Mouse (Mus musculus) neural tube, embryonic 10.5 days (tissue): Measurements from ENCODE around the gene Tsnaxip1.
"Not testable (repeated sequence)": the region's sequence is repeated elsewhere in the genome, so short reads cannot be mapped to it uniquely, and the experiment has no call there.

Experiments used
- DNase-seq: peaks from one replicate; pipeline ENCODE4 v3.0.0-alpha.2; 2017; ENCODE audit warnings: low spot score; ENCODE audit errors: extremely low spot score

Gene Tsnaxip1

GRCm38 (mm10) chr8:105813241-105813640 lies 14.3 kb upstream of the Tsnaxip1 start:
- DNase-seq = no peak

DNA sequence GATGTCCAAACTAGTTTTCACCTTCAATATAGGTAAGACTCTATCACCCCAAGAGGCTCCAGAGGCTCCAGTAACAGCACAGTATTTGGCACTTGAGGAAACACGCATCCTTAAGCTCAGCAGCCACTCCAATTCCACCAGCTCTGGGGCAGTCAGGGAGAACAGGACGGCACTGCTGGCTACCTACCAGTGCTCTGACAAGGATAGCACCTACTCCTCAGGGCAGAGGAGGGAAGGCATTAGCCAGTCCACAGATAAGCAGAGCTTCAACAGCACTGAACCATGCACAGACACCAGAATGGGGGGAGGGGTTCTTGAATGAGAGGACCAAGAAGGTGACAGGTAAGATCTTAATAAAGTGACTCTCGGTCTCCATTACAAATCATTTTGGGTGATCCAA lies 7.9 kb upstream of the Tsnaxip1 start:
- no peak for DNase-seq

DNA sequence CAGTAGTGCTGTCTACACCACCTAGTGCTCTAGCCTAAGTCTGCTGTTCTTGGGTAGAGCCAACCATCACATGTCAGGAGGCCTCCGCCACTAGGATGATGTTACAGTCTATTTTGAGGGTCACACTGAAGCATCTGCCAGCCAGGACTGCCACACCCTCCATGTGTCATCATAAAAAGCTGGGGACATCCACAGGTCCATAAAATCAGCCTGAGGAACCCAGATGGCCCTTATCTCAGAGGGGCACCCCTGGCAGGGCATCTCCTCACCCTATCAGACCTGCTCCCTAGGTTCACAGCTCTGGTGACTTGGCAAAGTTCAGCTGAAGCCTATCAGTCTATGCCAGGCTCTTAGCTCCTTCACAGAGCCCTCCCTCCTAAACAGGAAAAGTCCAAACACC lies 6.6 kb upstream of the Tsnaxip1 start:
- DNase-seq = no peak

DNA sequence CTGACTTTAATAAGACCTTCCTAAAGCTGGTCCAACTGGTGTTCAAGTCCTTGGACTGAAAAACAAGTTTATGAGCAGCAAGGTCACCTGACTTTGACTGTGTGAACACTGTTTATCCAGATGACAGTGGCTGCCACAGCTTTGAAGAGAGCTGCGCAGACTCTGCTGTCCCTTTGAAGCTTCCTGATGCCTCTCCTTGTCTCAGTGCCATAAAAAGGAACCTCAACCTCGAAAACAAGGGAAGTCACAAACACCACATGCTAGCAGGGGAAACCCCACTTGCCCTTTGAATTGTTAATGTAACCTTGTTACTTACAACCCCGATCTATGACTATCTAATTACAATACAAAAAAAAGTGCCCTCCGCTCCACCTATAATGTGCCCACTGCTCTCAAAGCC lies 2.0 kb upstream of the Tsnaxip1 start:
- DNase-seq = no peak

DNA sequence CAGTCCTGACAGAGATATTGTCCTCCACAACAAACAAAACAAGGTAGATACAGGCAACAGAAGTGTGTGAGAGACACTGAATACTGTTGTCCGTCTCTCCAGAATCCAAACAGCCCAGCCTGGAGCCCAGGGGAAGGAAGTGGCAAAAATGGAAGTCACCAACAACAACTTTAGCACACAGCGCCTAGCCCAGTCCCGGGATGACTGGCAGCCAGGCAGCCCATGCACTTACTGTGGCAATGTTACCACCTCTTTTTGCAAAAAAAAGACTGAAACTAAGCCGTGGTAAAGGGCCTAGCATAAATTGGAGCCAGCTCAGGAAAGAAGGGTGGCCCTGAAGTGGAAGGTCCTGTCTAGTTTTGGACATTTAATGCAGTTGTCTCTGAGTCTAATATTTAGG lies 1.2 kb upstream of the Tsnaxip1 start:
- DNase-seq = peak; percentile 20

DNA sequence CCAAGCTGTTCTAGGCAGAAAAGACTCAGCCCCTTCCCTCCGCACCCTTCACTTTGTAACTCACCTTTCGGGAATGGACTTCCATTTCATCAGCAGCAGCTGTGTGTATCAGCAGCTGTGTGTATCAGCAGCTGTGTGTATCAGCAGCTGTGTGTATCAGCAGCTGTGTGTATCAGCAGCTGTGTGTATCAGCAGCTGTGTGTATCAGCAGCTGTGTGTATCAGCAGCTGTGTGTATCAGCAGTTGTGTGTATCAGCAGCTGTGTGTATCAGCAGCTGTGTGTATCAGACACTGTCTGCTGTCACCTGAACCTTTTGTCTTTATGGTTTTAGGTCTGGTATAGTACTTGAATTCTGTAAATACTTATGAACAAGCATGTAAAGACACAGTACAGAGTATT lies 6.2 kb downstream of the Tsnaxip1 start:
- not testable (repeated sequence) for DNase-seq

DNA sequence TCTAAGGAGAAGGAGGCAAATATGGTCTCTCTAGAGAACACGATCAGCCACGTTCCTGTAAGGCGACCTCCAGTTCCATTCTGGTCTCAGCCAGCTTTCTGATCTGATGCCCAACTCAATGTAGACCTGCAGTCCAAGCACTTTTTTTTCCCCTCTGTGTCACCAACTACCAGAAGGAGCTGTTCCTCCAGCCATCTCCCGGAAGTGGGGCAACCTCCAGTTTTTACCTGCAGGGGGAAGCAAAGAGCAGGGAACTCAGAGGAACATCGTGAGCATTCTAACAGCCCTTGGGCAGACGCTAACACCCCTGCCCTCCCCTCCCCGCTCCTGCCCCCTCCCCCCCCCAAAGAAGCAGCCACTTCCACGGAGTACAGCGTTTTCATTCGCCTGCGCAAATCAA lies 7.8 kb downstream of the Tsnaxip1 start:
- DNase-seq = peak; percentile 54

DNA sequence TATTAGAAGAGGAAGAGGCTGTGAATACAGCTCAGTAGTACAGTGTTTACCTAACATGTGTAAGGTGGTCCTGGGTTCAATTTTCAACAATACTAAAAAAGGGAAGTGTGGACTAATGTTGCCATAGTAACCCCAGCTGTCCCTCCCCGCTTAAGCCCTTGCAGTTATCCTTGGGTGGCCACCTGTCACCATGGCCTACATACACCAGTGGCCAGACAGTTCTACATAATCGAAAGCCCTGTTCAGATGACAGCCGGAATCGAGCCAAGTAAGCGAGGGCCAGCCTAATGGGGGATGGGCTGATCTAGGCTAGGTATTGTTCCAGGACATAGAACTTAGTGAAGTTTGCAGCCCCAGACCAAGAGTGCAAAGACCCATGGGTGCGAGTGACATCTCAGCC lies 9.5 kb downstream of the Tsnaxip1 start:
- no peak for DNase-seq

- DNase-seq = no peak
Observed at GRCm38 (mm10) chr8:105839209-105839608, 11.7 kb downstream of the Tsnaxip1 start.

DNA sequence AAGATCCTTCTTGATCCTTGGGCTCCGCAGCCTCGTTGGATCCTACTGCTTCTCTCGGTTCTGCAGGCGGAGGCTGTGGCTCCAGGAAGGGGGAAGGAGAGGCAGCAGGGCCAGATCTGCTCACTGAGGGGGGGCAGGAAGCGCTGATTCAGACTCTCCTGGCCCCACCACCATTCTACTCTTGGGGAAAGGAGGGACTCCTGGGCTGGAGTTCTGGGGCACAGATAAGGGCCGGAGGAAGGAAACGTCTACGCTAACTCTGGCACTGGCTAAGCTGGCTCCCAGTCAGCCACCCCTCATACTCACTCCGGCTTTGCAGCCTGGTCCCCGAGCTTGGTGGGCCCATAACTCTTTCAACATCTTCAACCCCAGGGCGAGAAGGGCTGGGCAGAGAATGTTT lies 19.1 kb downstream of the Tsnaxip1 start:
- no peak for DNase-seq

DNA sequence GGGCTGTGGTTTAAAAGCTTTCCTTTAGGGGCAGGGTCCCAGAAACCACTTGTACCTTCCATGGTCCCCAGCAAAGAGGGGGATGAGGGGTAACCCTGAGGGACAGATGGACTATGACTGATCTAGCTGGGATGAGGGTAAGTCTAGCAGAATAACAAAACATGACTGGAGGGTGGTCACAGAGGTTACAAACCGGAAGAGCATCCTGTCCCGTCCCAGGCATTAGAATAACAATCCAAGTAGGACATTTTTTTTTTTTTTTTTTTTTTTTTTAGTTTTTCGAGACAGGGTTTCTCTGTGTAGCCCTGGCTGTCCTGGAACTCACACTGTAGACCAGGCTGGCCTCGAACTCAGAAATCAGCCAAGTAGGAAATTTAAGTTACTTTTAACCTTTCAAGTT lies 22.5 kb downstream of the Tsnaxip1 start:
- DNase-seq = no peak

GRCm38 (mm10) chr8:105850611-105851010 lies 23.1 kb downstream of the Tsnaxip1 start:
- no peak for DNase-seq

GRCm38 (mm10) chr8:105851651-105852143 lies 24.2 kb downstream of the Tsnaxip1 start:
- peak; percentile 88 for DNase-seq

- DNase-seq = peak; percentile 20
Observed at GRCm38 (mm10) chr8:105852146-105852729, 24.7 kb downstream of the Tsnaxip1 start.

- no peak for DNase-seq
Observed at GRCm38 (mm10) chr8:105853178-105853577, 25.6 kb downstream of the Tsnaxip1 start, which contains the start of gene Cenpt. Cenpt (minus strand) TSS chr8:105853278.

- no peak for DNase-seq
Observed at GRCm38 (mm10) chr8:105854303-105854702, 26.8 kb downstream of the Tsnaxip1 start.

DNA sequence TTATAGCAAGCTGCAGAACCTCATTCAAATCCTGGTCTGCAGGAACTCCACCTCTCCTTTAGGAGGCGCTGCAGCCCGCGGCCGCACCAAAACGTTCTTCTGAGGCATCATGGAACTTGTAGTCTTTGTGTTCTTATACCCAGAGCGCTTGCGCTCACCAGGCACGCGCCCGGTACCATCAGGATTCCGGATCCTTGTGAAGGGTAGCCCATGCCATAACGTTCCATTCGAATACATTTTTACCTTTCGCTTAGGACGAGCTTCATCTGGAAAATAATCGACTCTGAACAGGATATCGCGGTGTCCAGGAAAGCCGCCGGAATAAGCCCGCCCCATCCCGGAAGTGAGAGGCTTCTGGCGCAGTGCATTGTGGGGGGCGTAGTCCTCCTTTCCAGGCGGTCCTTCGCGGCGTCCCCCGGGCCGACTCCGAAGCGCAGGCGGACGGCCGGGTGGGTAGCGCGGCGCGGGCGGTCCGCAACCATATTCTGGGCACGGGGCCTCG lies 27.2 kb downstream of the Tsnaxip1 start, which contains the start of gene Thap11:
Gene Thap11 (plus strand): TSS at position 418 of the 502 bp plus-strand sequence.
- DNase-seq = peak; percentile 95

DNA sequence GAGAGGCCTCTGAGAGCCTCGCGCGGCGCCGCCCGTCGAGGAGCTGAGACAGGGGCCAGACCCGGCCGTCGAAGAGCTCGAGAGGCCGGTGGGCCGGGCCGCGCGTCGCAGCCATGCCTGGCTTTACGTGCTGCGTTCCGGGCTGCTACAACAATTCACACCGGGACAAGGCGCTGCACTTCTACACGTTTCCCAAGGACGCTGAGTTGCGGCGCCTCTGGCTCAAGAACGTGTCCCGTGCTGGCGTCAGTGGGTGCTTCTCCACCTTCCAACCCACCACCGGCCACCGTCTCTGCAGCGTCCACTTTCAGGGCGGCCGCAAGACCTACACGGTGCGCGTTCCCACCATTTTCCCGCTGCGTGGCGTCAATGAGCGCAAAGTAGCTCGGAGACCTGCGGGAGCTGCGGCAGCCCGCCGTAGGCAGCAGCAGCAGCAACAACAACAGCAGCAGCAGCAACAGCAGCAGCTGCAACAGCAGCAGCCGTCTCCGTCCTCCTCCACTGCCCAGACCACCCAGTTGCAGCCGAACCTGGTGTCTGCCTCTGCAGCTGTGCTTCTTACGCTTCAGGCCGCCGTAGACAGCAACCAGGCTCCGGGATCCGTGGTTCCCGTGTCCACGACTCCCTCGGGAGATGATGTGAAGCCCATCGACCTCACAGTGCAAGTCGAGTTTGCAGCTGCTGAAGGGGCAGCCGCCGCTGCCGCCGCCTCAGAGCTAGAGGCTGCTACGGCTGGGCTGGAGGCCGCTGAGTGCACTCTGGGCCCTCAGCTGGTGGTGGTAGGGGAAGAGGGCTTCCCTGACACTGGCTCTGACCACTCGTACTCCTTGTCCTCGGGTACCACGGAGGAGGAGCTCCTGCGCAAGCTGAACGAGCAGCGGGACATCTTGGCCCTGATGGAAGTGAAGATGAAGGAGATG lies 28.0 kb downstream of the Tsnaxip1 start:
- DNase-seq = no peak

GRCm38 (mm10) chr8:105856168-105856835 lies 28.8 kb downstream of the Tsnaxip1 start:
- no peak for DNase-seq

DNA sequence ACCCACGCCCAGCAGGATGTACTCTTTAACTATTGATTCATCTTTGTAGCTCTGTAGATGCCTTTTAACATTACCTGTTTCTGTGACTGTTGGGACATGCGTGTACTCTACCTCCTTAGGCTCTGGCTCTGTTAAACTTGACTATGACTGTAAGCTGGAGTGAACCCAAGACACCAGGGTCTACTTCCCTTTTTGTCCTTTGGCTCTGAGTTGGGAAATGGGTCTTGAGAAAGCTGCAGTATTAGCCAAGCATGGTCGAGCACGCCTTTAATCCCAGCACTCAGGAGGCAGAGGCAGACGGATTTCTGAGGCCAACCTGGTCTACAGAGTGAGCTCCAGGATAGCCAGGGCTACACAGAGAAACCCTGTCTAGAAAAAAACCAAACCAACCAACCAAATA lies 31.0 kb downstream of the Tsnaxip1 start:
- no peak for DNase-seq

DNA sequence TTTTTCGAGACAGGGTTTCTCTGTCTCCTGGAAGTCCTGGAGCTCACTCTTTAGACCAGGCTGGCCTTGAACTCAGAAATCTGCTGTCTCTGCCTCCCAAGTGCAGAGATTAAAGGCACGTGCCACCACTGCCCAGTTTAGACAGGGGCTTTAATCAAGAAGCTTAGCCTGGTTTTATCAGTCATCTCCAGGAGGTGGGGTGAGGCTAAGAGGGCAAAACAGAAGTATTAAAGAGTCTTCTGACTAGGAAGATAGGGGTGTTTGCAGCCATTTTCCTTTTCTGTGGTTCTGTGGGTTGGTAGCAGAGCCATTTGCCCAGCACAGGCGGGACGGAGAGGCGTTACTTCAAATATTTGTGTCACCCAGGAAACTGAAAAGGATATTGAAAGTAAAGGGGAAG lies 31.8 kb downstream of the Tsnaxip1 start:
- DNase-seq = no peak
